8 mouse cellular contexts compared by ENCODE assay signal in the genomic region with DNA sequence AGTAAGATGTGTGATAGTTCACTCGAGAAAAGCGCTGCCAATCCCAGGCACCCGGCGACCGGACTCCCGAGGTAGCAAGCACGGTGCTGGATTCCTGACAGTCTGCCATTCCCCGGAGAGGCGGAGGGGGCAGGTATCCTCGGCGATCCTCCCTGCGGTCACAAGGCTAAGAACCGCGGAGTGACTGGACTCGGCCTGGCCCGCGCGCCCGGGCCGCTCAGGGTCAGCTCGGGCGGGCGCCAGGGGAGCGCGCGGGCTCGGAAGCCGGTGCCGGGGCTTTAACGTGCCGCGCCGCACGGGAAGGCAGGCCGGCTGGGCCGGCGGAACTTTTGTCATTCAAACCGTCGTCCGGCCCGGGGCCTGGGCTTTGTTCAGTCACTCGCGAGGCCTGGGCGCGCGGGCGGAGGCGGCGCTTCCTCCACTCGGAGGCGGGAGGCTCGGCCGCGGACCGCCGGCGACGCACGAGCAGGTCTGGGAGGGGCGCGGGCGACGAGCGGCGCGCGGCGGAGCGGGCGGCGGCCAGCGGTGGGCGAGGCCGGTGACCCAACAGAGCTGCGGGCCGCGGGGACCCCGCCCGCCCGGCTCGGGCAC. TPM values are rescaled to one million over a fixed set of nuclear protein-coding genes. Genes with fewer than 3 reads are reported as not detected.
DNase-seq lines count a peak whose midpoint lies in the region; ATAC-seq and TF ChIP-seq lines count a peak whose summit lies in the region.

A gene (plus strand): TSS at position 23 of the 591 bp plus-strand sequence.

- TF ChIP-seq EP300 in liver, postnatal 0 days (IDR thresholded peaks at IDR 0.05; ENCODE audit: low read depth), result no peak

- H3K27me3 ChIP-seq in forebrain, embryonic 12.5 days, result no peaks in the 10 kb centered on the region
- H3K27me3 ChIP-seq in heart, embryonic 16.5 days (ENCODE audit: control insufficient read depth, insufficient read depth, low read length), result no peaks in the 10 kb centered on the region
- no peaks in the 10 kb centered on the region for H3K27me3 ChIP-seq in liver, postnatal 0 days (ENCODE audit: insufficient read depth, low read length)
- H3K27me3 ChIP-seq in neural tube, embryonic 14.5 days (ENCODE audit: control insufficient read depth, insufficient read depth, low read length), result no peaks in the 10 kb centered on the region; the same call in 1 of the 2 replicates

- peak; percentile 23 to 38 for DNase-seq in CD8-positive naive resting alpha-beta T cell, adult 2 months (ENCODE audit: low read depth in 2 of 2, low spot score in 2 of 2)
- peak; percentile 36 for DNase-seq in c-Kit-positive CD71-positive TER-119-negative erythroid progenitor cells, embryonic 14.5 days (ENCODE audit: low read depth)
- peak; percentile 86 to 91 for DNase-seq in kidney, postnatal 36 days
- peak; percentile 85 for DNase-seq in liver, postnatal 0 days
- DNase-seq in testis, postnatal 10 days (ENCODE audit: low spot score), result peak; percentile 84

- H3K9ac ChIP-seq in forebrain, embryonic 12.5 days, result peak within 1 kb of the TSS; percentile 99
- H3K9ac ChIP-seq in heart, embryonic 16.5 days (ENCODE audit: low read length), result peak within 1 kb of the TSS; percentile 97
- H3K9ac ChIP-seq in liver, postnatal 0 days (replicated peaks), result peak within 1 kb of the TSS; percentile 99
- H3K9ac ChIP-seq in neural tube, embryonic 14.5 days (replicated peaks; ENCODE audit: low read depth, low read length), result peak within 1 kb of the TSS; percentile 99

- H3K4me2 ChIP-seq in forebrain, embryonic 12.5 days, result peak within 1 kb of the TSS; percentile 60
- H3K4me2 ChIP-seq in heart, embryonic 16.5 days (ENCODE audit: low read depth, low read length), result peak within 1 kb of the TSS; percentile 71
- H3K4me2 ChIP-seq in liver, postnatal 0 days (ENCODE audit: low read depth, low read length), result peak within 1 kb of the TSS; percentile 76
- peak within 1 kb of the TSS; percentile 67 for H3K4me2 ChIP-seq in neural tube, embryonic 14.5 days (ENCODE audit: low read depth, low read length)

- peak within 1 kb of the TSS; percentile 95 for H3K4me3 ChIP-seq in forebrain, embryonic 12.5 days (replicated peaks)
- H3K4me3 ChIP-seq in heart, embryonic 16.5 days (ENCODE audit: low read length), result peak within 1 kb of the TSS; percentile 86
- peak within 1 kb of the TSS; percentile 91 for H3K4me3 ChIP-seq in liver, postnatal 0 days (ENCODE audit: low read depth, low read length)
- H3K4me3 ChIP-seq in neural tube, embryonic 14.5 days (ENCODE audit: low read depth, low read length), result peak within 1 kb of the TSS; percentile 97

- no peaks in the 10 kb centered on the region for H3K9me3 ChIP-seq in forebrain, embryonic 12.5 days
- H3K9me3 ChIP-seq in heart, embryonic 16.5 days (replicated peaks; ENCODE audit: control insufficient read depth, low read length), result no peaks in the 10 kb centered on the region
- no peaks in the 10 kb centered on the region for H3K9me3 ChIP-seq in liver, postnatal 0 days (ENCODE audit: low read length)
- H3K9me3 ChIP-seq in neural tube, embryonic 14.5 days (ENCODE audit: control insufficient read depth, low read length), result no peaks in the 10 kb centered on the region

- peaks cover 19% of the 10 kb centered on the region for H3K4me1 ChIP-seq in forebrain, embryonic 12.5 days
- peaks cover 12% of the 10 kb centered on the region for H3K4me1 ChIP-seq in heart, embryonic 16.5 days (ENCODE audit: control insufficient read depth, insufficient read depth, low read length)
- H3K4me1 ChIP-seq in liver, postnatal 0 days (ENCODE audit: insufficient read depth), result peaks cover 13% of the 10 kb centered on the region
- H3K4me1 ChIP-seq in neural tube, embryonic 14.5 days (ENCODE audit: control insufficient read depth, insufficient read depth, low read length), result peaks cover 11% of the 10 kb centered on the region

- peak within 1 kb of the TSS; percentile 100 for H3K27ac ChIP-seq in forebrain, embryonic 12.5 days
- peak within 1 kb of the TSS; percentile 98 for H3K27ac ChIP-seq in heart, embryonic 16.5 days (ENCODE audit: low read length)
- peak within 1 kb of the TSS; percentile 99 for H3K27ac ChIP-seq in liver, postnatal 0 days (ENCODE audit: low read depth)
- H3K27ac ChIP-seq in neural tube, embryonic 14.5 days (ENCODE audit: low read depth, low read length), result peak within 1 kb of the TSS; percentile 99

- TF ChIP-seq CTCF in liver, postnatal 0 days (IDR thresholded peaks at IDR 0.05; ENCODE audit: low read depth), result peak; percentile 37

- under 1% methylated on average over 72 of the region's 81 CpGs for WGBS in forebrain, embryonic 12.5 days
- under 1% methylated on average over 78 of the region's 81 CpGs for WGBS in heart, embryonic 16.5 days
- 0% methylated on average over 77 of the region's 81 CpGs for WGBS in liver, postnatal 0 days (ENCODE audit: insufficient replicate concordance)
- under 1% methylated on average over 60 of the region's 81 CpGs for WGBS in neural tube, embryonic 14.5 days

- ATAC-seq in forebrain, embryonic 12.5 days (ENCODE audit: low FRiP score), result peak; percentile 88
- peak; percentile 84 for ATAC-seq in heart, embryonic 16.5 days (replicated peaks; ENCODE audit: extremely low read depth, insufficient read depth, low FRiP score)
- peak; percentile 87 for ATAC-seq in liver, postnatal 0 days
- peak; percentile 83 for ATAC-seq in neural tube, embryonic 14.5 days (ENCODE audit: low read depth)

- peaks cover 13% of the 10 kb centered on the region; the same call in 1 of the 2 replicates for H3K36me3 ChIP-seq in forebrain, embryonic 12.5 days (replicated peaks)
- no peaks in the 10 kb centered on the region for H3K36me3 ChIP-seq in heart, embryonic 16.5 days (ENCODE audit: control insufficient read depth, insufficient read depth)
- H3K36me3 ChIP-seq in liver, postnatal 0 days (replicated peaks; ENCODE audit: insufficient read depth, low read length), result no peaks in the 10 kb centered on the region; the same call in 1 of the 2 replicates
- no peaks in the 10 kb centered on the region for H3K36me3 ChIP-seq in neural tube, embryonic 14.5 days (ENCODE audit: control insufficient read depth, insufficient read depth, low read length)

RNA-seq across cellular contexts. Expression of the gene that starts here (rescaled TPM):
- polyA plus RNA-seq in forebrain, embryonic 12.5 days (2016; fragmentation: Nextera tagmentation; extraction: Ambion mirVana), result 56.9 and 59.3 TPM in 2 replicates
- 27.3 and 31.1 TPM in 2 replicates for polyA plus RNA-seq in heart, embryonic 16.5 days (2015; fragmentation: Nextera tagmentation; extraction: Ambion mirVana)
- 8.0 TPM in 2 replicates for polyA plus RNA-seq in liver, postnatal 0 days (2015; fragmentation: Nextera tagmentation; extraction: Ambion mirVana)
- 44.4 and 52.2 TPM in 2 replicates for polyA plus RNA-seq in neural tube, embryonic 14.5 days (2014; fragmentation: Nextera tagmentation; extraction: Ambion mirVana)

Comparison
In these comparisons a context has a peak if more than half of its experiments do, and no peak if none do; other contexts are left out.
1. Peak in every context shown above with its lines: DNase-seq, ATAC-seq, H3K4me3 ChIP-seq and H3K27ac ChIP-seq.
2. DNase-seq: peak in every context shown above with its lines; median percentile 88 in kidney, postnatal 36 days; 85 in liver, postnatal 0 days; 84 in testis, postnatal 10 days; 36 in c-Kit-positive CD71-positive TER-119-negative erythroid progenitor cells, embryonic 14.5 days; 30 in CD8-positive naive resting alpha-beta T cell, adult 2 months.